Mouse (Mus musculus): ENCODE data around the gene Hmg20a. TPM values are rescaled to one million over a fixed set of nuclear protein-coding genes. Genes with fewer than 3 reads are reported as not detected.

Hmg20a gene
- total and polyA plus RNA-seq, 2 experiments from 2014 or later: 30.1 to 34.3 TPM

DNA sequence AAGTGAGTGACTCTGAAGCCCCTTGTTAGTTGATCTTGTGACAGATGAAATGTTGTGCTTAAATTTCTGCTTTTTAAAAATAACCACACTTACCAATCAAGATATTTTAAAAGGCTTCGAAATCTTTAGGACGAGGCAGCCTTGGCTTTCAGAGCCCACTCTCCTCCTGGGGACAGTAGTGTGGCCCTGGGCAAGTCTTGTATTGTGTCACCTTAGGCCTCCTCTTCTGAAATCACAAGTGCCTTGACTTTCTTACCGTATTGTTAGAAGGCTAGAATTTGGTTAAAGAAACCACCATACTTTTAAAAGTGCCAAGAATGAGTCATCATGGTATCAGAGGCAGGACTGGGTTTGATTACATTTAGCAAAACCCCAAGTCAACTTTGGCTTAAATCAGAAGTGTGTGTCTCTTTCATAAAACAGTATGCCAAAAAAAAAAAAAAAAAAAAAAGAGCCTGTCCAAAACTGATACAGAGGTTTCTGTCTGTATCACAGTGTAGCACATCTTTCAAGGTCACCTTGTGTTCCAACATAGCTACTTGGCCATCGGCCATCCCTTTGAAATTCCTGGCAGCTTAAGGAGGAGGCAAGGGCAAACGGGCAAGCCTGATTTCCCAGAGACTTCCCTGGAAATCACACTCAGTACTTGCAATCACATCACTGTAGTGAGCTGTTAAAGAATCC is 78.9 kb downstream of the Hmg20a start:
- Histone ChIP-seq H3K27me3 (ENCODE audit: control insufficient read depth, insufficient read depth, low read length) (no peaks in the 10 kb centered on the region), H3K4me1 (ENCODE audit: control insufficient read depth, insufficient read depth) (peaks cover 58% of the 10 kb centered on the region), H3K36me3 (replicated peaks; ENCODE audit: control insufficient read depth, insufficient read depth, low read length) (peaks cover 24% of the 10 kb centered on the region), H3K4me2 (ENCODE audit: low read depth, low read length) (no peak overlapping the region), H3K4me3 (ENCODE audit: low read depth, low read length) (no peak overlapping the region), H3K9me3 (replicated peaks; ENCODE audit: control insufficient read depth, low read length) (no peaks in the 10 kb centered on the region), H3K27ac (ENCODE audit: low read depth) (peak overlapping the region; percentile 92), H3K9ac (replicated peaks; ENCODE audit: low read depth, low read length) (no peak overlapping the region)
- DNase-seq (ENCODE audit: low spot score) (peak; percentile 89), ATAC-seq (ENCODE audit: insufficient read depth, low read depth) (peak; percentile 83)
- TF ChIP-seq EP300 (IDR thresholded peaks at IDR 0.05; ENCODE audit: low read depth): peak; percentile 70; the same call in 1 of the 2 replicates
- no peak for TF ChIP-seq CTCF (IDR thresholded peaks at IDR 0.05; ENCODE audit: low read depth)
- 30% methylated on average over 5 of the region's 5 CpGs for WGBS

- Histone ChIP-seq H3K4me2 (ENCODE audit: low read depth, low read length) (no peak overlapping the region), H3K4me3 (ENCODE audit: low read depth, low read length) (no peak overlapping the region), H3K36me3 (replicated peaks; ENCODE audit: control insufficient read depth, insufficient read depth, low read length) (peaks cover 7% of the 10 kb centered on the region), H3K9ac (replicated peaks; ENCODE audit: low read depth, low read length) (no peak overlapping the region), H3K27me3 (ENCODE audit: control insufficient read depth, insufficient read depth, low read length) (no peaks in the 10 kb centered on the region), H3K4me1 (ENCODE audit: control insufficient read depth, insufficient read depth) (peaks cover 78% of the 10 kb centered on the region), H3K9me3 (replicated peaks; ENCODE audit: control insufficient read depth, low read length) (no peaks in the 10 kb centered on the region), H3K27ac (ENCODE audit: low read depth) (peak overlapping the region; percentile 92; the same call in 1 of the 2 replicates)
- no peak for ATAC-seq (ENCODE audit: insufficient read depth, low read depth)
- no peak for DNase-seq (ENCODE audit: low spot score)
- TF ChIP-seq CTCF (IDR thresholded peaks at IDR 0.05; ENCODE audit: low read depth) (no peak), EP300 (IDR thresholded peaks at IDR 0.05; ENCODE audit: low read depth) (no peak)
- 87% methylated on average over 8 of the region's 8 CpGs for WGBS
Measured at GRCm38 (mm10) chr9:56499324-56500067, 81.1 kb downstream of the Hmg20a start.

DNA sequence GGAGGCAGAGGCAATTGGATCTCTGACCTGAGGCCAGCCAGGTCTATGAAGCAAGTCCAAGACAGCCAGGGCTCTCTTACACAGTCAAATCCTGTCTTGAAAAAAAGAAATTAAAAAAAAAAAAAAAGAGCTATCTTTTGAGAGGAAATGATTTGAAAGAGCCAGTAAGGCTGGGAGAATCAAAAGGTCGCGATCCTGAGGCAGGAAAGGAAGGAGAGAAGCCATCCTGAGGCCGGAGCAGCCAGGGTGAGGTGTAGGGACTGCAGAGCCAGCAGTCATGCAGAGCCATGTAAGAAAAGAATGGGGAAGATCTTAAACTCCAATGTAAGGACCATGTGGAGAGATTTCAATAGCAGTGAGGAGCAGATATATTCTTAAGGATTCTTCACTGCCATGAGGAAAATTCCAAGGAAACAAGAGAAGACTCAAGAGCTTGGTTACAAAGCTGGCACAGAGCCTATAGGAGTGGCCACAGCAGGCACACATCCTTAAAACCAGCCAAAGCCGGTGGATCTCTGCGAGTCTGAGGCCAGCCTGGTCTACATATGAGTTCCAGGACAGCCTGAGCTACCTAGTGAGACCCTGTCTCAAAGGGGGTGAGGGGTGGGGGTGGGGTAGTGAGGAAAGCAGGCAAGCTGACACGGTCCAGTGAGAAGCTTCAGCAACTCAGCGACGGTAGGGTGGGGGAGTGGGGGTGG is 82.6 kb downstream of the Hmg20a start:
- H3K4me1 ChIP-seq (ENCODE audit: control insufficient read depth, insufficient read depth): peaks cover 77% of the 10 kb centered on the region
- 67% methylated on average over 8 of the region's 8 CpGs for WGBS
- DNase-seq (ENCODE audit: low spot score): no peak
- H3K4me2 ChIP-seq (ENCODE audit: low read depth, low read length): no peak overlapping the region
- H3K4me3 ChIP-seq (ENCODE audit: low read depth, low read length): no peak overlapping the region
- TF ChIP-seq EP300 (IDR thresholded peaks at IDR 0.05; ENCODE audit: low read depth): no peak
- TF ChIP-seq CTCF (IDR thresholded peaks at IDR 0.05; ENCODE audit: low read depth): no peak
- no peak overlapping the region for H3K9ac ChIP-seq (replicated peaks; ENCODE audit: low read depth, low read length)
- H3K27me3 ChIP-seq (ENCODE audit: control insufficient read depth, insufficient read depth, low read length): no peaks in the 10 kb centered on the region
- H3K9me3 ChIP-seq (replicated peaks; ENCODE audit: control insufficient read depth, low read length): no peaks in the 10 kb centered on the region
- H3K36me3 ChIP-seq (replicated peaks; ENCODE audit: control insufficient read depth, insufficient read depth, low read length): no peaks in the 10 kb centered on the region
- peak overlapping the region; percentile 99 for H3K27ac ChIP-seq (ENCODE audit: low read depth)
- ATAC-seq (ENCODE audit: insufficient read depth, low read depth): no peak

- no peak overlapping the region for H3K9ac ChIP-seq (replicated peaks; ENCODE audit: low read depth, low read length)
- H3K4me1 ChIP-seq (ENCODE audit: control insufficient read depth, insufficient read depth): peaks cover 72% of the 10 kb centered on the region
- H3K9me3 ChIP-seq (replicated peaks; ENCODE audit: control insufficient read depth, low read length): no peaks in the 10 kb centered on the region
- WGBS: 29% methylated on average over 10 of the region's 10 CpGs
- no peak overlapping the region for H3K4me3 ChIP-seq (ENCODE audit: low read depth, low read length)
- ATAC-seq (ENCODE audit: insufficient read depth, low read depth) (no peak), DNase-seq (ENCODE audit: low spot score) (no peak)
- peak overlapping the region; percentile 43 for H3K4me2 ChIP-seq (ENCODE audit: low read depth, low read length)
- no peaks in the 10 kb centered on the region for H3K27me3 ChIP-seq (ENCODE audit: control insufficient read depth, insufficient read depth, low read length)
- 0 out of 2 replicates have a peak, but pooled peaks have one; percentile 13 for TF ChIP-seq EP300 (IDR thresholded peaks at IDR 0.05; ENCODE audit: low read depth)
- no peak for TF ChIP-seq CTCF (IDR thresholded peaks at IDR 0.05; ENCODE audit: low read depth)
- H3K27ac ChIP-seq (ENCODE audit: low read depth): peak overlapping the region; percentile 99
- H3K36me3 ChIP-seq (replicated peaks; ENCODE audit: control insufficient read depth, insufficient read depth, low read length): no peaks in the 10 kb centered on the region
Measured at GRCm38 (mm10) chr9:56501721-56502542, 83.5 kb downstream of the Hmg20a start.

- Histone ChIP-seq H3K27ac (ENCODE audit: low read depth) (peak overlapping the region; percentile 99), H3K36me3 (replicated peaks; ENCODE audit: control insufficient read depth, insufficient read depth, low read length) (no peaks in the 10 kb centered on the region), H3K4me2 (ENCODE audit: low read depth, low read length) (peak overlapping the region; percentile 43), H3K4me3 (ENCODE audit: low read depth, low read length) (no peak overlapping the region), H3K27me3 (ENCODE audit: control insufficient read depth, insufficient read depth, low read length) (no peaks in the 10 kb centered on the region), H3K9ac (replicated peaks; ENCODE audit: low read depth, low read length) (no peak overlapping the region), H3K9me3 (replicated peaks; ENCODE audit: control insufficient read depth, low read length) (no peaks in the 10 kb centered on the region), H3K4me1 (ENCODE audit: control insufficient read depth, insufficient read depth) (peaks cover 68% of the 10 kb centered on the region)
- DNase-seq (ENCODE audit: low spot score) (no peak), ATAC-seq (ENCODE audit: insufficient read depth, low read depth) (no peak)
- TF ChIP-seq CTCF (IDR thresholded peaks at IDR 0.05; ENCODE audit: low read depth) (no peak), EP300 (IDR thresholded peaks at IDR 0.05; ENCODE audit: low read depth) (no peak)
- WGBS: 20% methylated on average over 8 of the region's 8 CpGs
Measured at GRCm38 (mm10) chr9:56502543-56502971, 84.1 kb downstream of the Hmg20a start.
